Comparison of ENCODE assay signal across 23 mouse cellular contexts in the genomic region with DNA sequence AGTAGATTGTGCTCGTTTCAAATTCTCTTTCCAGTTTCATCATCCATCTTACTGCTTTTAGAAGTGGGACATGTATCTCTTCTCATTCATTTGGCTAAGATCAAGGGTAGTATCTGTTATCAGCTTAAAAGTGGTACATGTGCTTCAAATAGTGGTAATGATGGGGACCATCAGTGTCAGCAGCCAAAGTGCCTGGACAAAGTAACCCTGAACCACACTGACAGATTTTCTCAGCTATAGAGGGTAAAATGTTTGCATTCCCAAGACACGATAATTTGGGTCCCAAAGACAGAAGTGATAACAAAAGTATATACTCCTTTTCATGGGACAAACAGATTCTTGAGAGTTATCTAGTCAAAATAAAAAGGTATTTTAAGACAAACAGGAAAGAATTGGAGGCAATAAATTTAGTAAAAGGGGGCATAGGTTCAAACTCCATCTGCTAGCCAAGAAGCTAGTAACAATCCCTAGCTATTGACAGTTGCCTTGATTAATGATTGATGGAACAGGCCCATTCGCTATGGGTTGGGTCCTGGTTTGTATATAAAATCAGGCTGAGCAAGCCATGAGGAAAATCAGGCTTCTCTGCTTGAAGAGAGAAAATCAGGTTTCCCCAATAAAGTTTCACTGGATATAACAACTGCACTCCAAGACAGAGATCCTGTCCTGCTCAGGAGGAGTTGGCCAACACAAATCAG.
"Had no signal": no experiment of that assay in that cellular context is flagged by ENCODE, and none has a peak within 500 bp of the region (broad histone marks: within the 10 kb centered on the region; RNA-seq: fewer than 3 reads in every experiment).

No protein-coding gene starts in this region.

- H3K4me3 ChIP-seq: gastrocnemius, adult 2 months; heart, embryonic 10.5 days; heart, embryonic 12.5 days; hindbrain, embryonic 13.5 days; hindbrain, embryonic 15.5 days; left cerebral cortex, adult 2 months; limb, embryonic 13.5 days; limb, embryonic 15.5 days; liver, embryonic 12.5 days had no signal

- ATAC-seq: forebrain, embryonic 16.5 days; hindbrain, postnatal 0 days; liver, embryonic 12.5 days had no signal

- H3K27ac ChIP-seq: gastrocnemius, adult 2 months; heart, embryonic 10.5 days; hindbrain, embryonic 13.5 days; hindbrain, embryonic 15.5 days; hindbrain, postnatal 0 days; left cerebral cortex, adult 2 months; limb, embryonic 13.5 days; limb, embryonic 15.5 days; liver, embryonic 12.5 days; liver, embryonic 14.5 days had no signal

- H3K4me1 ChIP-seq: heart, embryonic 10.5 days; heart, embryonic 12.5 days; hindbrain, embryonic 13.5 days; hindbrain, embryonic 15.5 days; limb, embryonic 13.5 days; limb, embryonic 15.5 days; liver, embryonic 12.5 days had no signal

- H3K9ac ChIP-seq: heart, embryonic 12.5 days; hindbrain, embryonic 13.5 days; hindbrain, embryonic 15.5 days; limb, embryonic 13.5 days; limb, embryonic 15.5 days; liver, embryonic 12.5 days; liver, embryonic 14.5 days had no signal

- H3K36me3 ChIP-seq: heart, embryonic 10.5 days; heart, embryonic 12.5 days; hindbrain, embryonic 13.5 days; hindbrain, embryonic 15.5 days; limb, embryonic 13.5 days; limb, embryonic 15.5 days; liver, embryonic 12.5 days had no signal

- H3K9me3 ChIP-seq: heart, embryonic 10.5 days; heart, embryonic 12.5 days; hindbrain, embryonic 13.5 days; hindbrain, embryonic 15.5 days; limb, embryonic 13.5 days; limb, embryonic 15.5 days; liver, embryonic 12.5 days had no signal

- H3K27me3 ChIP-seq: heart, embryonic 12.5 days; hindbrain, embryonic 13.5 days; hindbrain, embryonic 15.5 days; limb, embryonic 13.5 days; limb, embryonic 15.5 days; liver, embryonic 12.5 days had no signal

- H3K4me2 ChIP-seq: heart, embryonic 12.5 days; hindbrain, embryonic 13.5 days; hindbrain, embryonic 15.5 days; limb, embryonic 13.5 days; limb, embryonic 15.5 days; liver, embryonic 12.5 days had no signal

- DNase-seq: gastrocnemius, adult 2 months; gastrocnemius, postnatal 10 days; gastrocnemius, postnatal 25 days; heart, adult 18-20 months; heart, postnatal 10 days; heart, postnatal 4 days; kidney, adult 18-20 months; kidney, adult 8-10 months; kidney, postnatal 10 days; kidney, postnatal 25 days; layer of hippocampus, adult 9-11 months; left cerebral cortex, postnatal 4 days had no signal
